Mouse (Mus musculus) ES-Bruce4 (cell line): ENCODE measurements around the gene Phlpp1. TPM values are rescaled to one million over a fixed set of nuclear protein-coding genes. Genes with fewer than 3 reads are reported as not detected.

Source experiments
- H3K27ac ChIP-seq: 2 replicates; pipeline ENCODE4 v1.5.1; 2012; ENCODE audit warnings: low read length, inconsistent platforms; ENCODE audit not compliant: insufficient read depth
- H3K27me3 ChIP-seq: 2 replicates; pipeline ENCODE4 v1.6.1; 2012; ENCODE audit warnings: mild to moderate bottlenecking, low read length, inconsistent platforms; ENCODE audit not compliant: control insufficient read depth, poor library complexity, insufficient read depth, severe bottlenecking
- H3K36me3 ChIP-seq: 2 replicates; pipeline ENCODE4 v1.6.1; 2012; ENCODE audit warnings: inconsistent platforms, mild to moderate bottlenecking, low read length, moderate library complexity; ENCODE audit not compliant: control insufficient read depth, poor library complexity, insufficient read depth, severe bottlenecking
- H3K4me1 ChIP-seq: one replicate; pipeline ENCODE4 v1.8.1; 2011; ENCODE audit warnings: low read length; ENCODE audit not compliant: control insufficient read depth, insufficient read depth
- H3K4me3 ChIP-seq: 2 replicates; pipeline ENCODE4 v1.5.1; 2011; ENCODE audit warnings: low read depth, mild to moderate bottlenecking, low read length
- H3K9ac ChIP-seq: 2 replicates; pipeline ENCODE4 v1.6.1; 2012; ENCODE audit warnings: low read depth, mild to moderate bottlenecking, inconsistent platforms; ENCODE audit not compliant: poor library complexity, severe bottlenecking
- H3K9me3 ChIP-seq: replicated peaks from 2 replicates; pipeline ENCODE4 v1.6.1; 2012; ENCODE audit warnings: mild to moderate bottlenecking, low read length, inconsistent platforms; ENCODE audit not compliant: control insufficient read depth, poor library complexity, insufficient read depth, severe bottlenecking
- CTCF ChIP-seq: IDR thresholded peaks from one replicate; pipeline ENCODE4 v1.8.1; 2011; ENCODE audit warnings: low read depth, low read length
- EP300 ChIP-seq: IDR thresholded peaks from 2 replicates; pipeline ENCODE4 v1.6.1; 2011; ENCODE audit warnings: low read depth, low read length; ENCODE audit not compliant: insufficient read depth
- POLR2A ChIP-seq: IDR thresholded peaks from one replicate; pipeline ENCODE4 v1.8.1; 2011; ENCODE audit warnings: low read length; ENCODE audit not compliant: insufficient read depth
- polyA plus RNA-seq: library from polyadenylated mRNA; stranded (reverse); fragments of >200 nt; gene quantifications from 2 replicates; pipeline ENCODE4 v1.2.4, GENCODE M21; 2011; ENCODE audit warnings: low read depth; ENCODE audit not compliant: missing spikeins, insufficient read depth, insufficient read length

Phlpp1 gene
- polyA plus RNA-seq, 1 experiment: 13.4 TPM

DNA sequence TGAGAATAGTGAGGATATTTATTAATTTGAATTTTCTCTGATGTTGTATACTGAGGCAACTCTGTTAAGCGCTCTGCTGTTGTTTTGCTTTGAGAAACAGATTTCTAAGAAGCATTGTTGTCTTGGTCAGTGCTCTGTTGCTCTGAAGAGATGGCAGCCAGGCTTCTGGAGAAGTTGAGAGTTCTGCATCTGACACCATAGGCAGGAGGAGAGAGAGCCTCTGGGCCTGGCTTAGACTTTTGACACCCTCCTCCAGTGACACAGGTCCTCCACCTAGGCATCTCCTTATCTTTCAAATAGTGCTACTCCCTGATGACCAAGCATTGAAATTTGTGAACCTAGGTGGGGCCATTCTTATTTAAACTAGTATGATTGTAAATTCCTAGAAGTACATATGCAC, 49.8 kb downstream of the Phlpp1 start:
- peaks cover 2% of the 10 kb centered on the region for H3K4me1 ChIP-seq
- H3K36me3 ChIP-seq: no peaks in the 10 kb centered on the region
- no peak overlapping the region for H3K9ac ChIP-seq
- no peaks in the 10 kb centered on the region for H3K27me3 ChIP-seq
- no peak overlapping the region for H3K27ac ChIP-seq
- H3K9me3 ChIP-seq: no peaks in the 10 kb centered on the region; the same call in 1 of the 2 replicates
- TF ChIP-seq POLR2A: no peak
- no peak for TF ChIP-seq EP300
- H3K4me3 ChIP-seq: no peak overlapping the region

DNA sequence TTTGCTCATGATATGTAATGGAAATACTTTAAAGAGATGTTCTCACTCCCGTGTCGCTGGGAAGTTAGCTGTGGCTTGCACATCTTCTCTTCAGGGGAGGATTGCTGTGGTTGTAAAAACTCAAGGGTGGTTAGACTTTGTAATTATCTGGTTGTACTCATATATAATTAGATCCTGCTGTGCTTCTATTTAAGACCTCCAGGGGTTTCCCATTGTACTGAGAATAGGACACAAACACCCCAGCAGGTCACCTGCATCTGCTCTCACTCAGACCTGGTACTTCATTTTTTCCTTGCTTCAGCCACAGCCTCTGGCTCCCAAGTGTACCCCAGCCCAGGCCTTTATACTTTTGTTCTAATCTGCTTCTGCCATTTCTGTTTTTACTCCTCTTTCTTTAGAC, 50.4 kb downstream of the Phlpp1 start:
- H3K9me3 ChIP-seq: no peaks in the 10 kb centered on the region; the same call in 1 of the 2 replicates
- no peak overlapping the region for H3K27ac ChIP-seq
- H3K27me3 ChIP-seq: no peaks in the 10 kb centered on the region
- peaks cover 2% of the 10 kb centered on the region for H3K4me1 ChIP-seq
- no peak overlapping the region for H3K4me3 ChIP-seq
- no peak overlapping the region for H3K9ac ChIP-seq
- no peak for TF ChIP-seq POLR2A
- TF ChIP-seq EP300: no peak
- TF ChIP-seq CTCF: no peak
- H3K36me3 ChIP-seq: no peaks in the 10 kb centered on the region

- TF ChIP-seq EP300 (no peak), POLR2A (no peak), CTCF (no peak)
- Histone ChIP-seq H3K9ac (no peak overlapping the region), H3K4me3 (no peak overlapping the region), H3K27me3 (no peaks in the 10 kb centered on the region), H3K36me3 (no peaks in the 10 kb centered on the region), H3K9me3 (no peaks in the 10 kb centered on the region; the same call in 1 of the 2 replicates), H3K4me1 (no peaks in the 10 kb centered on the region), H3K27ac (no peak overlapping the region)
Measured at GRCm38 (mm10) chr1:106226613-106227012, 55.1 kb downstream of the Phlpp1 start.

- H3K4me3 ChIP-seq: no peak overlapping the region
- H3K36me3 ChIP-seq: no peaks in the 10 kb centered on the region
- H3K4me1 ChIP-seq: no peaks in the 10 kb centered on the region
- TF ChIP-seq CTCF (no peak), POLR2A (no peak), EP300 (no peak)
- H3K9ac ChIP-seq: no peak overlapping the region
- no peaks in the 10 kb centered on the region for H3K9me3 ChIP-seq
- H3K27ac ChIP-seq: no peak overlapping the region
- H3K27me3 ChIP-seq: no peaks in the 10 kb centered on the region
Measured at GRCm38 (mm10) chr1:106230313-106230712, 58.8 kb downstream of the Phlpp1 start.

GRCm38 (mm10) chr1:106231345-106231744, 59.8 kb downstream of the Phlpp1 start:
- Histone ChIP-seq H3K4me3 (no peak overlapping the region), H3K4me1 (no peaks in the 10 kb centered on the region), H3K27ac (no peak overlapping the region), H3K27me3 (no peaks in the 10 kb centered on the region), H3K9ac (no peak overlapping the region), H3K36me3 (no peaks in the 10 kb centered on the region), H3K9me3 (no peaks in the 10 kb centered on the region)
- TF ChIP-seq EP300 (no peak), POLR2A (no peak), CTCF (no peak)

GRCm38 (mm10) chr1:106231805-106232459, 60.4 kb downstream of the Phlpp1 start:
- Histone ChIP-seq H3K9ac (no peak overlapping the region), H3K4me3 (no peak overlapping the region), H3K36me3 (no peaks in the 10 kb centered on the region), H3K9me3 (no peaks in the 10 kb centered on the region), H3K27me3 (no peaks in the 10 kb centered on the region), H3K27ac (no peak overlapping the region), H3K4me1 (no peaks in the 10 kb centered on the region)
- no peak for TF ChIP-seq POLR2A
- no peak for TF ChIP-seq EP300
- TF ChIP-seq CTCF: no peak
